Mouse (Mus musculus): ENCODE data around the gene Ttyh2.

DNA sequence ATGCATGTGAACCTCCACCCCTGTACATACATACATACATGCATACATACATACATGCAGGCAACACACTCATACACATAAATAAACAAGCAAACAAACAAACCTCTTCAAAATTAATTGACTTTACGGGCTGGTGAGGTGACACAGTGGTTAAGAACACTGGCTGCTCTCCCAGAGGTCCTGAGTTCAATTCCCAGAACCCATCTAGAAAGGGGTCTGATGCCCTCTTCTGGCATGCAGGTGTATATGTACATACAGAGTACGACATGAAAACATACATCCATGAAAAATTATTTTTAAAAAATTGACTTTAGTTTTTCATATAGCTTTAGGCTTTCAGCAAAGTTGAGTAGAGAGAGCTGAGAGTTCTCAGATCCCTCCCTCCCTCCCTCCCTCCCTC is 60.9 kb downstream of the Ttyh2 start:
- TF ChIP-seq POLR2A (IDR thresholded peaks at IDR 0.05; ENCODE audit: low read depth, low read length) (no peak), CTCF (conservative IDR thresholded peaks at IDR 0.05; ENCODE audit: insufficient read depth, insufficient read length, low read depth, low read length) (no peak)

Measured in kidney, adult 2 months (tissue).